Mouse (Mus musculus) olfactory bulb, adult 2 months (tissue): ENCODE measurements around the gene Stat3.

ENCODE experiments used
- CTCF ChIP-seq: fragments of 200-500 bp; IDR thresholded peaks from 2 replicates; pipeline ENCODE4 v1.5.1; 2012; ENCODE audit warnings: low read depth, mild to moderate bottlenecking, low read length, moderate library complexity; ENCODE audit not compliant: insufficient read depth
- POLR2A ChIP-seq: fragments of 200-500 bp; IDR thresholded peaks from 2 replicates; pipeline ENCODE4 v1.6.1; 2012; ENCODE audit warnings: mild to moderate bottlenecking, low read depth, low read length, moderate library complexity; ENCODE audit not compliant: insufficient read depth

- no peak for TF ChIP-seq CTCF
- no peak for TF ChIP-seq POLR2A
These were observed 7.5 kb upstream of the Stat3 start for GRCm38 (mm10) chr11:100946862-100947261.
